Mouse (Mus musculus): ENCODE results near the gene Sez6l. TPM values are rescaled to one million over a fixed set of nuclear protein-coding genes. Genes with fewer than 3 reads are reported as not detected.

Sez6l gene
- polyA plus RNA-seq, 1 experiment, result 2.4 TPM

- no peak for DNase-seq (ENCODE audit: low read depth)
Observed at GRCm38 (mm10) chr5:112498921-112499917, 77.8 kb downstream of the Sez6l start.

GRCm38 (mm10) chr5:112496753-112497369 is 80.1 kb downstream of the Sez6l start:
- DNase-seq (ENCODE audit: low read depth), result no peak

GRCm38 (mm10) chr5:112493492-112493891 is 83.5 kb downstream of the Sez6l start:
- DNase-seq (ENCODE audit: low read depth), result no peak

GRCm38 (mm10) chr5:112491489-112491888 is 85.5 kb downstream of the Sez6l start:
- DNase-seq (ENCODE audit: low read depth), result no peak

DNA sequence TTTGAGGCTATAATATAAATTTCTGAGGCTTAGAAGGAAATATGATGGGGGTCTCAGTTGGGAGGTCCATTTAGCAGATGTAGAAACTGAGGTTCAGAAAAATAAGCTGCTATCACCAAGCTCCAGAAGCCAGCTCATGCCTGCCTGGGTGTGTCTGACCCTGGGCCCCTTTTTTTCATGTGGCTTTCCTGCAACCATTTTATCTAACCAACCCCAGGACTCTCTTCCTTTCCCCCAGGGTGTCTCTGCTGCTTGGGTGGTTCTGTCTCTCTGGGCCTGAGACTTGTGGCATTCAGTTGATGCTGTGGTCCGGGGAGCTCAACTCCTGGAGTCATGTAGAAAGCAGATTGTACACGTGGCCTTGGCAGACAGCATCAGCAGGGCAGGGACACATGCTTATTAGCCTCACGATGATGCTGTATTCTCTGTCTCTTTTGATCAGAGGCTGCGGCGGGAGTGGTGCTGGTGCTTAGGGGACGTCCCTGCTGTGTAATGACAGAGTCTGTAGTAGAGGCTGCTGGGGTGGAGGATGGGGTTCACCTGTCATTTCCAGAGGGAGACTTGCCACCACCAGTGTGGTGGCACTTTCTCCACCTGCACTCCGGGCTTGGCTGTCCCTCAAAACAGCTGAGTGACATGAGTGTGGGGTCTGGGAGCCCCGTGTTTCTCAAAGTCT is 88.7 kb downstream of the Sez6l start:
- no peak for DNase-seq (ENCODE audit: low read depth)

GRCm38 (mm10) chr5:112487504-112487903 is 89.5 kb downstream of the Sez6l start:
- no peak for DNase-seq (ENCODE audit: low read depth)

DNA sequence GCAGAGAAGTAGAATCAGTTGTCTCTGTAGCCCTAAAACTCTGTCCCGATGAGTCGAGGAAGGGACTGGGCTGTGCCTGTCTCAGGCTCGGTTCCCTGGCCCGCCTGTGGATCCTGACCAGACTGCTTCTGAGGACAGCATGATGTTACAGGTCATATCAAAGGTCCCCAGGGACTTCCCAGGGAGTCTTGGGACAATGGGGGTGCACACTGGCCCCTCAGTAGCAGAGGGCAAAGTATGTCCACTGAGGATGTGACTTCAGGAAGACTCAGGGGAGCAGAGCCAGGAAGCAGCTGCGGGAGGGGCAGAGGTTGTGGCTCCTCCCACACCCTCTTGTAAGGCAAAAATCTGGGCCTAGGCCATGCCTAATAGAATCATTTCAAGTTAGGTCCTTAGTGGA is 90.6 kb downstream of the Sez6l start:
- DNase-seq (ENCODE audit: low read depth), result no peak

DNA sequence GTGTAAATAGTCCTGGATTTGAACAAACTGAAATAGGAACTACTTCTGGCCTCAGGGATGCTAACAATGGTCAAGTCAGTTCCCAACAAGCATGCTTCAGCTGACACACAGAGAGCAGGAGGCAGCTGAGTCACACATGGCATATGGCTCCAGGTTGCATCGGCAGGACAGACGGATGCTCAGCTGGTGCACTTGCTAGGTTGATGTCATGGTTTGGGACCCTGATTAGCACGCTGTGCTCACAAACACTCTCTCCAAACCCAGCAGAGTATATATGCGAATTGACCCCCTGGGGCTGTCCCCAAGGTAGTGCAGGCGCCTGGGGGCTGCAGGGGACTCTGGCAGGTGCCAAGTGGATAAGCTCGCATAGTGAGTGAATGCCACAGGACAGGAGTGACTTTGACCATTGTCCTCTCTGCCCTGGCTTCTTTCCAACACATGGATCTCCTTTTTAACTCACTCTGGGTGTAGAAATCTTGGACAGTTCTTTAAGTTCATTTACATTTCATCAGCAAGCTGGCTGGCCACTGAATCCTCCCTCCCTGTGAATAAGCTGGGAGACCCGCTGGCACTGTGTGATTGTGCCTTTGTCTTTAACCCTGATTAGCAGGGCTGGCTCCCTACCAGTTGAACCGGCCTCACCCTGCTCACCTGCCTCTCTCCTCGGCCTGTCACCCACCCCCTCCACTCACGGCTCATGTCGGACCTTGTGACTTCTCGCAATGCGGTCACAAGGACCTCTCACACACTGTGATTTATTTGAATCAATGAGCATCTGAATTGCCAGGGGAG is 91.9 kb downstream of the Sez6l start:
- no peak for DNase-seq (ENCODE audit: low read depth)

DNA sequence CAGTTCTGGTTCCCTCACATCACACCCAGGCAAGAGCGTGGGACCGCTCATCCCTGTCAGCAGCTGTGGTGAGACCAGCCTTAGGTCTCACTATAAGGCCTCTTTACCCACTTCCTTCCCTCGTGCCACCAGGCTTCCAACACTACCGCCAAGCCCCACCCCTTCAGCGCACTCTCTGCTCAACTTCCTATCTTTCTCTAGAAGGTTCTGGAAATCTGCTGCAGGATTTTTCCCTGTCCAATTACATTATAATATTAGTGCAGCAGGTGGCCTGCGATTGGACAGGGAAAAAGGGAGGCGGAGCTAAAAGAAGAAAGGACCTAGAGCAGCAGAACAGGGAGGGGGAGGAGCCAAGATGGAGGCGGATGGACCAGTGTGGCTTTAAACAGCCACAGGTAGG is 94.0 kb downstream of the Sez6l start:
- DNase-seq (ENCODE audit: low read depth), result no peak

DNA sequence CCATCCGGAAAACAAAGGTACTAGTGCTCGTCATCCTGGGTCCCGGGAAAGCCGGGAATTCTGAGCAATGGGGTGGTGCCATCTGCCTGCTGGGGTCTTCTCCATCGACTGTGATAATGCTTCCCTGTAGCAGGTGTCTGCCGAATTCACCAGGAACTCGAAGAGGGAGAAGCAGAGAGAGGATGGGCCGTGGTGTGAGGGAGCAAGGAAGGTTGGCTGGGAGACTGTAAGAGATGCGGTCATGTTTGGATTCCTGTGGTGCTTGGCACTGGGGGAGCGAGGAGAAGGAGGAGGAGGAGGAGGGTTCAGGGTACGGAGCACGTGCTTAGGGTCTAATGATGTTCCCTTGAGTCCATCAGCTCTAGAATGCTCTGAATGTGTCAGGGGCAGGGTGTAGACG is 94.4 kb downstream of the Sez6l start:
- DNase-seq (ENCODE audit: low read depth), result no peak

DNA sequence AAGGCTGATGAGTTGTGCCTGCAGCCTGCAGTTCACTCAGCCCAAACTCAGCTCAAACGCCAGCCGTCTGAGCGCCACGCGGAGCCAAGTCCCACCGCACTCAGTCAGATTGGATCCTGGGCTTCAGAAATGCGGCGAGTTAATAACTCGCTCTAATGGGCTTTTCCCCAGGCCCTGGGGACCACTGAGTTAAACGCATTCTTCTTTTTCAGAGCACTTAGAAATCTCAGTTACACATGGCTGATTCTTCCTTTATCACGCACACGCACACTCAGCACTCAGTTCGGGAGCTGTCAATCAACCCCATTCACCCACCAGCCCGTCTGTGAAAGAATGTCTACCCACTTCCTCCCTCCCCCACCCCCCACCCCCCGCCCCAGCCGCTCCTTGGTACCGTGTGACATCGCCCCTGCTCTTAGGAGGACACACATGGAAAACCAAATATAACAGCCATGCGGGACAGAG is 95.0 kb downstream of the Sez6l start:
- DNase-seq (ENCODE audit: low read depth), result no peak

DNA sequence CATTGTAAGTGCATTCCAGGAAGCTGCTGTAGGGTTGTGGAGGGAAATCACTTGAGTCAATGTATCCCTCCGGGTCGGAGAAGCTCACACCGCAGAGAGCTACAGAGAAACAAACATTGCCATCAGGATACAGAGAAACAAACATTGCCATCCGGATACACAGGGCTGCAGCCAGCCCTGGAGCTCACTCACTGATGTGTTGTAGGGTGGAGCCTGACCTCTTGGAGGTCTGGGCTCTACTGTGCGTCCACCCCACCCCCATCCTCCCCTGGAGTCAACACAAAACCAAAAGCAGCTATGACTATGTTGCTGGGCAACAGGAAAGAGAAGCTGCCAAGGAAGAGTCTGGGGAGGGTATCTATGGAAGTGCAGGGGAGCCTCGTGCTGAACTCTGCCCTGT is 103.5 kb downstream of the Sez6l start:
- no peak for DNase-seq (ENCODE audit: low read depth)

GRCm38 (mm10) chr5:112470144-112470543 is 106.8 kb downstream of the Sez6l start:
- DNase-seq (ENCODE audit: low read depth), result no peak

DNA sequence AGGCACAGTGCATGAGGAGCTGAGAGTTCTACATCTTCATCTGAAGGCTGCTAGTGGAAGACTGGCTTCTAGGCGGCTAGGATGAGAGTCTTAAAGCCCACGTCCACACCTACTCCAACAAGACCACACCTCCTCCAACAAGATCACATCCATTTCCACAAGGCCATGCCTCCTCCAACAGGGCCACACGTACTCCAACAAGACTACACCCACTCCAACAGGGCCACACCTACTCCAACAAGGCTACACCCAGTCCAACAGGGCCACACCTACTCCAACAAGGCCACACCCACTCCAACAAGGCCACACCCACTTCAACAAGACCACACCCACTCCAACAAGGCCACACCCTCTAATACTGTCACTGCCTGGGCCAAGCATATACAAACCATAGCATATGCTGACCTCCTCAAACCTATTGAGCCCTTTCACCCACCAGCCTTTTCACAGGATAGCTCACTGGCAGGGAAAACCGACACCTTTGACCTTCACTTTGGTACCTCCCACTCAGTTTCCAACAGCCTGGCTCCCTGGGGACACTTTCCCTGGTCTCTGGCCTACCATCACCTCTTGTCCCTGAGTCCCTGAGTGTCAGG is 107.9 kb downstream of the Sez6l start:
- DNase-seq (ENCODE audit: low read depth), result no peak

DNA sequence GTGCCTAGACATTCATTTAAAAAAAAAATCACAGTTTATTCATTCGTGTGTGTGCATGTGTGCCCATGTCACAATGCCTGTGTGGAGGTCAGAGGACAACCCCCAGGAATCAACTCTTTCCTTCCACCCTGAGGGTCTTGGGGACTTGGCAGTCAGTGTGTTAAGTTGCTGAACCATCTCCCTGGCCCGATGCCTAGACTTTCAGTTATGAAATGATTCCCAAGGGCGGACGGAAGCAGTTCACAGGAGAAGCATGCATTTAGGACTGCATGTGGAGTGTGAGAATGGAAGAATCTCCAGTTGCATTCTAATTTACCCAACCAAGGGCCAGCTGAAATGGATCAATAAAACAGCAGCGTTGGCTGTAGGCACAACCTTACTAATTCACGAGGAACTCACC is 110.7 kb downstream of the Sez6l start:
- peak; percentile 41 for DNase-seq (ENCODE audit: low read depth)

GRCm38 (mm10) chr5:112459903-112460302 is 117.1 kb downstream of the Sez6l start:
- DNase-seq (ENCODE audit: low read depth), result no peak

DNA sequence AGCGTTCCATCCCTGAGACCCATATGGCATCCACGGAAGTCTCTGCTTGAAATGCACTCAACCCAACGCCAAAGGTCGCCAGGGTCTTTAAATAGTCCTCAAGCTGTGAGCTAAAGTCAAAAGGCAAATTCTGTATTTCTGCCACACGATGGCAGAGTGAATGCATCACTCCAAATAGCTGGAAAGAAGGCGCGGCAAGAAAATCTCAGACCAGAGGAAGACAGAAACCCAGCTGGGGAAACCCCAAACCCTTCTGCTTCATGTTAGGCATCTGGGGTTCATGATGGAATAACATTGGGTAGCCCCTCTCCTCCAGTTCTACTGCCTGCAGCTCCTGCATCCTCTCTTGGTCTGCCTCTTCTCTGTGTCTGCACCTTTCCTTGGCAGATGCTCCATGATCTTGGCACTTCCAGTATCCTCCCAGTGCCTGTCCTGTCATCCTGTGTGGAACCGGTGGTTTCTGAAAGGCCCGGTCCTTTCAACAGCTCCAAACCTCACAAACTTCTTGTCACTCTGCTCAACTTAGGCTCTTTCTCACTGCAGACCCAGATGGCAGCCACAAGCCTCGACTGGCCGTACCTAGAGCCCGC is 121.9 kb downstream of the Sez6l start:
- DNase-seq (ENCODE audit: low read depth), result no peak

GRCm38 (mm10) chr5:112453088-112453487 is 123.9 kb downstream of the Sez6l start:
- DNase-seq (ENCODE audit: low read depth), result no peak

DNA sequence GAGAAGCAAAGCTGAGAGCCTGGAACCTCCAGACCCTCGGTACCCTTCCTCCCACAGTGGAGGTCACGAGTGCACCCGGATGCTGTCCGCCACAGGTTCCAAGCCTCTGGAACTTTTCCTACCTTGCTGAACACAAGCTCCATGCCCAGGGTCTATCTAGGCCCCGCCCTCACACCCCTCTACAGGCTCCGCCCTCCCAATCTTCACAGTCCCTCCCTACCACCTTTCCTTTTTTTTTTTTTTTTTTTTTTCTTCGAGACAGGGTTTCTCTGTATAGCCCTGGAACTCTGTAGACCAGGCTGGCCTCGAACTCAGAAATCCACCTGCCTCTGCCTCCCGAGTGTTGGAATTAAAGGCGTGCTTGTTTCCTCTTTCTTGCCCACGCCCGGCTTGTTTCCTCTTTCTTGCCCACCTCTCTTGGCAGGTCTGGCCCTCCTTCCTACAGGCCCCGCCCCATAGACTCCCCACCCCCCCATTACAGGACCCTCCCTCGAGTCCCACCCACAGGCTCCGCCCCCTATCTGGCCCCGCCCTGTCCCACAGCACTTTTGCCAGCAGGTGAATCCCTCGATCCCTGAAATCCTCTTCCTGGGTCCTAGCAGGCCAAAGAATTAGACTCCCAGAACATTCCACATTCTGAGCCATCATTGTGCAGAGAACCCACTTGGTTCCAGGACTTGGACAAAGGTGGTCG is 128.1 kb downstream of the Sez6l start, which contains the start of gene Gm6588:
Gene Gm6588 (plus strand): TSS at position 680 of the 694 bp plus-strand sequence.
- DNase-seq (ENCODE audit: low read depth), result no peak

- DNase-seq (ENCODE audit: low read depth), result peak; percentile 24
Observed at GRCm38 (mm10) chr5:112438535-112438934, 138.4 kb downstream of the Sez6l start.
